Mouse (Mus musculus) stomach, postnatal 0 days (tissue): ENCODE results near the gene Gm5431.

Source experiments
- CTCF ChIP-seq: IDR thresholded peaks from 2 replicates; pipeline ENCODE4 v1.5.1; 2016; ENCODE audit warnings: antibody characterized with exemption, low read depth, mild to moderate bottlenecking, moderate library complexity
- EP300 ChIP-seq: optimal IDR thresholded peaks from 2 replicates; pipeline ENCODE3; 2016; ENCODE audit warnings: antibody characterized with exemption

DNA sequence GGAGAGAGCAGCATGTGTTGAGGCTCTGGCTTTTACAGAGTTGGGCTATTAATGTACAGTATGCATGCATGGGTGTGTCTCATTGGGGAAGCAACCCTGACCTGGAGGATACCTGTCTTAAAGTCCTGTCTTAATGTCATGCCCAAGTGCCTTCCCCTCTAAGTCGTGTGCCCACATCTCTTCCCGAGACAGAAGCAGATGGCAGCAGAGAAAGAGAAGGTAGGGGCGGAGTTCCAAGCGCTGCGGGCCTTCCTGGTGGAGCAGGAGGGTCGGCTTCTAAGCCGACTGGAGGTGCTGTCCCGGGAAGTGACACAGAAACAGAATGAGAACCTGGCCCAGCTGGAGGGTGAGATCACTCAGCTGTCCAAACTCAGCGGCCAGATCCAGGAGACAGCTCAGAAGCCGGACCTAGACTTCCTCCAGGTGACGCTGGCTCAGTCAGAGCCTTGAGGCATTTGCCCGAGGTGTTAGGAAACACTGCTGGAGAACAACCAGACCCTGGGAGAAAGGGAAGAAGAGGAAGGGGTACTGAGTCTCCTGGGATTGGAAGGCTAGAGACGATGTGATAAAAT, 56.7 kb downstream of the Gm5431 start:
- TF ChIP-seq CTCF = no peak
- no peak for TF ChIP-seq EP300
